Mouse (Mus musculus): ENCODE measurements around the gene Arid4a.

DNA sequence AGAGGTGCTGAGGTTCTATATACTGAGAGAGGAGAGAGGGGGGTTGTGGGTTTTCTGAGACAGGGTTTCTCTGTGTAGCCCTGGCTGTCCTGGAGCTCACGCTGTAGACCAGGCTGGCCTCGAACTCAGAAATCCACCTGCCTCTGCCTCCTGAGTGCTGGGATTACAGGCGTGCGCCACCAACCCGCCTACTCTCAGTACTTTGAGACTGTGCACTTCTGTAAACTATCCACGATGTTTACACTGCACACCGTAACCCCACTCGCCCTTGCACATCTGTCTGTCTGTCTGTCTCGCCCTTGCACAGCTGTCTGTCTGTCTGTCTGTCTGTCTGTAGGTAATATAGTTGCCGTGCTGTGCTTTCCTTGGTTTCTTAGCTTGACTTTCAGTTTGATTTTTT is 8.6 kb downstream of the Arid4a start:
- TF ChIP-seq CTCF (IDR thresholded peaks at IDR 0.05; ENCODE audit: borderline replicate concordance, insufficient read depth, low read length) = no peak
- no peak for TF ChIP-seq POLR2A (IDR thresholded peaks at IDR 0.05; ENCODE audit: low read depth, low read length)

Data from embryonic fibroblast, embryonic 13.5 days (primary cell).